Mouse (Mus musculus) liver, embryonic 16.5 days (tissue): ENCODE measurements around the gene Accs. TPM values are rescaled to one million over a fixed set of nuclear protein-coding genes. Genes with fewer than 3 reads are reported as not detected.

Experiments
- ATAC-seq: fragments of 200-750 bp; cut with Nextera tagmentation; 2 replicates; pipeline ENCODE4 v1.8.0; 2017; ENCODE audit warnings: low read depth, mild to moderate bottlenecking, moderate number of reproducible peaks, moderate library complexity
- H3K27ac ChIP-seq: fragments of 300-500 bp; sonication (generic); 2 replicates; pipeline ENCODE4 v1.5.1; 2014; ENCODE audit warnings: mild to moderate bottlenecking, low read length
- H3K27me3 ChIP-seq: fragments of 300-500 bp; sonication (generic); 2 replicates; pipeline ENCODE4 v1.6.1; 2014; ENCODE audit warnings: low read depth, low read length, mixed read lengths; ENCODE audit not compliant: control insufficient read depth, insufficient read depth
- H3K36me3 ChIP-seq: fragments of 300-500 bp; sonication (generic); 2 replicates; pipeline ENCODE4 v1.6.1; 2014; ENCODE audit warnings: mild to moderate bottlenecking; ENCODE audit not compliant: control insufficient read depth, insufficient read depth
- H3K4me1 ChIP-seq: fragments of 300-500 bp; sonication (generic); 2 replicates; pipeline ENCODE4 v1.6.1; 2014; ENCODE audit warnings: low read depth, low read length, mixed read lengths; ENCODE audit not compliant: control insufficient read depth
- H3K4me2 ChIP-seq: fragments of 300-500 bp; sonication (generic); 2 replicates; pipeline ENCODE4 v1.6.1; 2014; ENCODE audit warnings: low read depth, low read length, mixed read lengths
- H3K4me3 ChIP-seq: fragments of 300-500 bp; sonication (generic); 2 replicates; pipeline ENCODE4 v1.5.1; 2014; ENCODE audit warnings: low read depth, mild to moderate bottlenecking, low read length
- H3K9ac ChIP-seq: fragments of 300-500 bp; sonication (generic); 2 replicates; pipeline ENCODE4 v1.6.1; 2014; ENCODE audit warnings: low read depth, low read length
- H3K9me3 ChIP-seq: fragments of 300-500 bp; sonication (generic); replicated peaks from 2 replicates; pipeline ENCODE4 v1.6.1; 2016; ENCODE audit warnings: low read length; ENCODE audit not compliant: control insufficient read depth
- WGBS: fragments of 180-500 bp; shearing (Covaris S2); extraction: QIAGEN DNeasy Blood & Tissue Kit; methylation state at CpG from one replicate; pipeline ENCODE4 v1.1.7; 2014; ENCODE audit not compliant: insufficient replicate concordance; 5-methylcytosine and 5-hydroxymethylcytosine counted together
- polyA plus RNA-seq: library from polyadenylated mRNA; unstranded; fragments of >200 nt; fragmentation: Nextera tagmentation; extraction: Ambion mirVana; gene quantifications from 2 replicates; pipeline ENCODE4 v1.2.1, GENCODE M21; 2015

Accs gene
- polyA plus RNA-seq, 1 experiment from 2014 or later: 1.4 TPM

DNA sequence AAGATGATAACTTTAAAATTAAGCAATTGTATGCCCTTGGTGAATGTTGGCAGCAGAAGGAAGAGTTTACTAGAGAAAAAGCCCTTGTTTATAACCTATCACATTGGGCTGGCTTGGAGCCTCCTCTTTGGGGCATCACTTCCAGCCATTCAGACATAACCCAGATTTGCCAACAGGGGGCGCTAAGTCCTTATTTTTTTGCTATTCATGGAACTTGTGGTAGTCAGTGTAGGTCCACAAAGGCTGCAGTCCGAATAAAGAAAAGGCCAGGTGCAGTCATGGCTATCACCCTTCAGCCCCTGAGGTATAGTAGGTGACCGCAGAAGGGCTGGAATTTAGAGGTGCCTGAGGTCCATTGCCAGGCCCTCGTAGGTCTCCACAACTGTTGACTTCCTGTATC, 21.1 kb upstream of the Accs start:
- WGBS: 37% methylated on average over 4 of the region's 4 CpGs
- no peaks in the 10 kb centered on the region for H3K9me3 ChIP-seq
- no peaks in the 10 kb centered on the region for H3K36me3 ChIP-seq
- no peak overlapping the region for H3K4me2 ChIP-seq
- no peak overlapping the region for H3K4me3 ChIP-seq
- ATAC-seq: no peak
- H3K27ac ChIP-seq: no peak overlapping the region
- H3K27me3 ChIP-seq: no peaks in the 10 kb centered on the region
- no peaks in the 10 kb centered on the region; the same call in 1 of the 2 replicates for H3K4me1 ChIP-seq
- no peak overlapping the region for H3K9ac ChIP-seq

- H3K27ac ChIP-seq: no peak within 1 kb of the TSS
- 50% methylated on average over 7 of the region's 7 CpGs for WGBS
These were observed 19.4 kb upstream of the Accs start, which contains the start of gene Accsl for GRCm38 (mm10) chr2:93869107-93869600. TSS of gene Accsl (minus strand) at chr2:93869157.

DNA sequence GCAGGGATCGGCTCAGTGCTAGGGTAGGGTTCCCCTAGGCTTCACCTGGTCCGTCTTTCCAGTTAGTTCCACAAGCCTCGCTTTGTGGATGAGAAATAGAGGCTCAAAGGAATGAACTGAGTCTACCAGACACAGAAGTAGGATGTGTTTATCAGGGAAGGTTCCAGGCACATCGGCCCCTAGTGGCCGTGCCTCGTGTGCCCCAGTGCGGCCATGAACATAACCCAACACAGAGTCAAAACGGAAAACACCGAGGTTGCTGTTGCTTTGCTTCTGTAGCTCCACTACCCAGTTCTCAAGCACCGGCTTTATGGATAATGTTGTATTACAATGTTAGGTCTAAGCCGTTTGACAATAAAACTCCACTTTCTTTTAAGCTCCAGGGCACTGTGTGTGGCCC, 18.8 kb upstream of the Accs start:
- no peaks in the 10 kb centered on the region; the same call in 1 of the 2 replicates for H3K4me1 ChIP-seq
- H3K36me3 ChIP-seq: no peaks in the 10 kb centered on the region
- H3K9me3 ChIP-seq: no peaks in the 10 kb centered on the region
- no peak overlapping the region for H3K4me3 ChIP-seq
- H3K27ac ChIP-seq: no peak overlapping the region
- H3K4me2 ChIP-seq: no peak overlapping the region
- ATAC-seq: no peak
- 72% methylated on average over 11 of the region's 11 CpGs for WGBS
- H3K9ac ChIP-seq: no peak overlapping the region
- no peaks in the 10 kb centered on the region for H3K27me3 ChIP-seq

More at GRCm38 (mm10) chr2:93869107-93869600, 19.4 kb upstream of the Accs start, which contains the start of gene Accsl:
- ATAC-seq: no peak
- Histone ChIP-seq H3K9ac (no peak within 1 kb of the TSS), H3K9me3 (no peaks in the 10 kb centered on the region), H3K4me2 (no peak within 1 kb of the TSS), H3K27me3 (no peaks in the 10 kb centered on the region), H3K36me3 (no peaks in the 10 kb centered on the region), H3K4me1 (no peaks in the 10 kb centered on the region; the same call in 1 of the 2 replicates), H3K4me3 (no peak within 1 kb of the TSS)

DNA sequence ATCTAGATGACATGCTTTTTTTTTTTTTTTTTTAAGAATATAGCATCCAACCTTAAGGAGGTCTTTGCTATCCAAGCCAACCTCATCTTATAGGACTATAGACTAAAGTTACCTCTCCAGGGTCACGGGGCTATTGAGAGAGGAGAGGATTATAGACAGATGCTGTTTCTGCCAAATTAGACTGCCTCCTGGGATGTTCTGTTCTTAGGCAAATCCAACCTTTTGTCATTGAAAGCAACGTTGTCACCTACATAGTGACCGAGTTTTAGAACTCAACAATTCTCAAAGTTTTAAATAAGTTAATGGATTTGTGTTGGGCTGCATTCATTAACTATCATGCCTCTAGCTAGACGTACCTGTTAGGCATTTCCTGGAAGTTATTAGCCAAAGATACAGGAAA, 13.5 kb upstream of the Accs start:
- WGBS: 52% methylated on average over 4 of the region's 4 CpGs
- ATAC-seq: no peak
- no peaks in the 10 kb centered on the region for H3K36me3 ChIP-seq
- no peak overlapping the region for H3K27ac ChIP-seq
- H3K4me3 ChIP-seq: no peak overlapping the region
- no peak overlapping the region for H3K4me2 ChIP-seq
- H3K27me3 ChIP-seq: no peaks in the 10 kb centered on the region
- H3K4me1 ChIP-seq: no peaks in the 10 kb centered on the region
- H3K9me3 ChIP-seq: no peaks in the 10 kb centered on the region
- no peak overlapping the region for H3K9ac ChIP-seq

- H3K27ac ChIP-seq: no peak overlapping the region
- no peaks in the 10 kb centered on the region for H3K9me3 ChIP-seq
- WGBS: 54% methylated on average over 12 of the region's 12 CpGs
- no peak overlapping the region for H3K4me3 ChIP-seq
- H3K9ac ChIP-seq: no peak overlapping the region
- no peaks in the 10 kb centered on the region for H3K27me3 ChIP-seq
- no peak overlapping the region for H3K4me2 ChIP-seq
- no peaks in the 10 kb centered on the region for H3K4me1 ChIP-seq
- no peaks in the 10 kb centered on the region for H3K36me3 ChIP-seq
- no peak for ATAC-seq
These were observed 9.1 kb upstream of the Accs start for GRCm38 (mm10) chr2:93858845-93859244.

GRCm38 (mm10) chr2:93851303-93851702, 1.6 kb upstream of the Accs start:
- Histone ChIP-seq H3K27ac (no peak overlapping the region), H3K4me2 (no peak overlapping the region), H3K27me3 (no peaks in the 10 kb centered on the region; the same call in 1 of the 2 replicates), H3K36me3 (no peaks in the 10 kb centered on the region), H3K4me1 (peaks cover 2% of the 10 kb centered on the region; the same call in 1 of the 2 replicates), H3K4me3 (no peak overlapping the region), H3K9me3 (no peaks in the 10 kb centered on the region), H3K9ac (no peak overlapping the region)
- 73% methylated on average over 1 of the region's 1 CpGs for WGBS
- no peak for ATAC-seq

DNA sequence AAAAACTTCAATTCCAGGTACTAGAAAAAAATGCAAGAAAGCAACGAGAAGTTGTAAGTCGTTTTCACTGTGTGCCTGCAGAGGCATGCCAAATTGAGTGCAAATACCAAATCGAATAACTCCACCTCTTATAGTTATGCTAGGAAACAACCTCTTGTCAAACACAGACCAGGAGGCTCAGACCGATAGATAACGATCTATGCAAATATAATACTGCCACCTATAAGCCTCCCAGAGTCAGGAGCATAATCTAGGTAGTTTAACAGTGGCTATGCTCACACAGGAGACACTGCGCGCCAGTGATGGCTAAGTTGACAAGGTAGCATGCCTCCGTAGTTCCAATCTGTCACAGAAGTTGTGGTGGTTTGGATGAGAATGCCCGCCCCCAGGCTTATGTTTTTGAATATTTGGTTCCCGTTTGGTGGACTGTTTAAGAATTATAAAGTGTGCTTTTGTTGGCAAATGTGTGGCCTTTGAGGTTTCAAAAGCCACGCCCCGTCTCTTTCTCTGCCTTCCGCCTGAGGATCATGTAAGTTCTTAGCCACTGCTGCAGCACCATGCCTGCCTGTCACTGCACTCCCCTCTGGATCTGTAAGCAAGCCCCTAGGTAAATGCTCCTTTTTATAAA, 688 bp upstream of the Accs start:
- Histone ChIP-seq H3K9me3 (no peaks in the 10 kb centered on the region), H3K4me3 (no peak overlapping the region), H3K27ac (no peak overlapping the region), H3K27me3 (no peaks in the 10 kb centered on the region; the same call in 1 of the 2 replicates), H3K4me2 (peak overlapping the region; percentile 74), H3K9ac (no peak overlapping the region), H3K4me1 (peaks cover 2% of the 10 kb centered on the region; the same call in 1 of the 2 replicates), H3K36me3 (no peaks in the 10 kb centered on the region)
- whole genome bisulfite sequencing: 27% methylated on average over 13 of the region's 13 CpGs
- ATAC-seq: no peak

DNA sequence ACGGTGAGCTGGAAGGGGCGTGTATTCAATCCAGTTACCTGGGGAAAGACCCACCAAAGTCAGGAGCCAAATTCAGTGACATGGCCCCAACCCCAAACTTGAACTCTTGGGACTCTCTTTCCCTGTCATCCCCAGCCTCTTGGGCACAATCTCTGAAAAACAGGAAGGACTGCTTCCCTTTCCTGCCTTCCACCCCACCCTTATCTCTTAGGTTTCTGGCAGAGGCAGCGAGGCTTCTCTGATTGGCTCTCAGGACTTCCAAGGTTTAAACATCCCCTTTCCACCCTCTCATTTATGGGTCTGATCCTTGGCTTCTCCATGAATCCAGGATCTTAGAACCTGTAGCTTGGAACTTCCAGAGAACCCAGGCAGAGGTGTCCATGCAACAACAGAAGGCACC, 8.4 kb downstream of the Accs start:
- H3K4me3 ChIP-seq: no peak overlapping the region
- H3K36me3 ChIP-seq: no peaks in the 10 kb centered on the region

DNA sequence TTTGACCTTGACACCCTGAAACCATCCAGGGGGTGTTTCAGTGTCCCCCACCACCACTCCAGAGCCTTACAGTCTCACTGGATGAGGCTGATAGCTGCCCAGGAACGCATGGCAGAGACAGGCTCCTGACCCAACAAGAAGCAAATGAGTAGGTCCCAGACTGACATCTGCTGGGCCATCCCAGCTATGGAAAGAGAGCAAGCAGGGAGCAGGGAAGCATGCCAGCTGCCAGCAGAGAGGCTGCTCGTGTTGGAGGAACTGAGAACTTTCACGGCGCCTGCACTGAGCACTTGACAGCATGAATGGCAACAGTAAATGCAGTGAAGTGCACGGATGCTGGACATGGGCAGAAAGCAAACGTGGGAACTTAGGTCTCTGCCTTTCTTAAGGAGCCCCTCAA, 9.6 kb downstream of the Accs start:
- Histone ChIP-seq H3K9me3 (no peaks in the 10 kb centered on the region), H3K4me2 (no peak overlapping the region), H3K36me3 (no peaks in the 10 kb centered on the region), H3K9ac (no peak overlapping the region), H3K27ac (no peak overlapping the region), H3K4me3 (no peak overlapping the region), H3K4me1 (no peaks in the 10 kb centered on the region), H3K27me3 (no peaks in the 10 kb centered on the region)
- WGBS: 60% methylated on average over 6 of the region's 6 CpGs
- ATAC-seq: no peak

More for the DNA sequence above, 8.4 kb downstream of the Accs start:
- 59% methylated on average over 3 of the region's 3 CpGs for WGBS
- no peaks in the 10 kb centered on the region for H3K27me3 ChIP-seq
- no peak overlapping the region for H3K9ac ChIP-seq
- H3K27ac ChIP-seq: no peak overlapping the region
- no peak overlapping the region for H3K4me2 ChIP-seq
- H3K9me3 ChIP-seq: no peaks in the 10 kb centered on the region
- no peaks in the 10 kb centered on the region for H3K4me1 ChIP-seq
- no peak for ATAC-seq
